In the genomic region with DNA sequence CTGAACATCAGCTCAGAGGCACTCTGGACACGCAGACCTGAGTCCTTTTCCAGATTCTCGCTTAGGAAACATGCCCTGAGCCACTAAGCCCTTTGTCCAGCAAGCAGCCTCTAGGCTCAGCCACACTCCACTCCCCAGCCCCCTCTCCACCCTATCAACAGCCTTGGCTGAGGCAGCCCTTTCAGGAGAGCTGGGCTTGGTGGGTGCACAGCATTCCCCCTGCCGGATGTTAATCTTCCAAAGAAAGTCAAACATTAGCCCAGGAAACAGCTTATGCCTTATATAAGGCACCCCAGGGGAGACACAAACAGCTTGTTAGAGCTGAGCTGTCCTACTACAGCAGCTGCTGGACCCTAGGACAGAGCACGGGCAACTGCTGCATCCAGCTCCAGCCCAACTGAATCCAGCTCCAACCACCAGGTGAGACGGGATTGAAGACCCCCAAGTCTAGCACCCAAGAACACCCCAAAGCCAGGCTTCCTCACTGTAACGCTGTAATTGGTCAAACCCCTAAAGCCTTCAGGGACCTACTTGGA, we compare ENCODE assay signal across 17 mouse cellular contexts. TPM values are rescaled to one million over a fixed set of nuclear protein-coding genes. Genes with fewer than 3 reads are reported as not detected.
DNase-seq lines count a peak whose midpoint lies in the region; ATAC-seq and TF ChIP-seq lines count a peak whose summit lies in the region.
"Had no signal": no experiment of that assay in that cellular context is flagged by ENCODE, and none has a peak within 500 bp of the region (broad histone marks: within the 10 kb centered on the region; RNA-seq: fewer than 3 reads in every experiment).

No protein-coding gene starts in this region.

- H3K27ac ChIP-seq in liver, postnatal 0 days (ENCODE audit: low read depth) = no peak overlapping the region
- peak overlapping the region; percentile 68 for H3K27ac ChIP-seq in bone marrow, adult 2 months (ENCODE audit: control insufficient read depth, insufficient read depth, low read depth, low read length, poor library complexity)
- H3K27ac ChIP-seq in kidney, embryonic 15.5 days = peak overlapping the region; percentile 74
- H3K27ac ChIP-seq in liver, embryonic 14.5 days = no peak overlapping the region
- H3K27ac ChIP-seq: embryonic facial prominence, embryonic 12.5 days; heart, embryonic 13.5 days; hindbrain, embryonic 14.5 days; midbrain, embryonic 15.5 days; neural tube, embryonic 13.5 days had no signal

- H3K4me1 ChIP-seq in liver, postnatal 0 days (ENCODE audit: insufficient read depth) = peaks cover 24% of the 10 kb centered on the region
- H3K4me1 ChIP-seq in bone marrow, adult 2 months (ENCODE audit: control insufficient read depth, insufficient read depth, low read length) = peaks cover 8% of the 10 kb centered on the region
- H3K4me1 ChIP-seq in kidney, embryonic 15.5 days = peaks cover 48% of the 10 kb centered on the region
- peaks cover 0 to 18% of the 10 kb centered on the region in 2 experiments; a peak in 3 of 4 replicates for H3K4me1 ChIP-seq in liver, embryonic 14.5 days (replicated peaks; ENCODE audit: control insufficient read depth in 2 of 2, insufficient read depth in 2 of 2, low read length in 1 of 2)
- H3K4me1 ChIP-seq: midbrain, embryonic 15.5 days had no signal

- no peaks in the 10 kb centered on the region for H3K36me3 ChIP-seq in liver, postnatal 0 days (replicated peaks; ENCODE audit: insufficient read depth, low read length)
- H3K36me3 ChIP-seq in kidney, embryonic 15.5 days = no peaks in the 10 kb centered on the region
- H3K36me3 ChIP-seq in liver, embryonic 14.5 days (replicated peaks; ENCODE audit: control insufficient read depth, insufficient read depth, low read depth) = no peaks in the 10 kb centered on the region
- H3K36me3 ChIP-seq: embryonic facial prominence, embryonic 12.5 days; heart, embryonic 13.5 days; midbrain, embryonic 15.5 days; neural tube, embryonic 13.5 days had no signal

- ATAC-seq in liver, postnatal 0 days = no peak
- ATAC-seq in kidney, embryonic 15.5 days (replicated peaks; ENCODE audit: low FRiP score) = peak; percentile 84
- ATAC-seq in liver, embryonic 14.5 days (ENCODE audit: insufficient read depth) = peak; percentile 45; the same call in 1 of the 2 replicates
- ATAC-seq: lung, postnatal 0 days; midbrain, embryonic 15.5 days had no signal

- H3K9ac ChIP-seq in liver, postnatal 0 days (replicated peaks) = no peak overlapping the region
- H3K9ac ChIP-seq in kidney, embryonic 15.5 days = no peak overlapping the region
- no peak overlapping the region for H3K9ac ChIP-seq in liver, embryonic 14.5 days (replicated peaks)
- H3K9ac ChIP-seq: embryonic facial prominence, embryonic 12.5 days; heart, embryonic 13.5 days; hindbrain, embryonic 14.5 days; midbrain, embryonic 15.5 days; neural tube, embryonic 13.5 days had no signal

- intact Hi-C loops in heart, postnatal 10 days (cut with DNase I) = no loop called here

- peak; percentile 13 for DNase-seq in liver
- DNase-seq in liver, postnatal 0 days = no peak
- DNase-seq in liver, embryonic 14.5 days (ENCODE audit: low read depth in 3 of 3, low spot score in 3 of 3) = no peak
- DNase-seq in adipocyte (ENCODE audit: low spot score) = no peak
- no peak for DNase-seq in heart, postnatal 10 days
- DNase-seq: cerebellum, postnatal 14 days; layer of hippocampus, adult 9-11 months had no signal

- no peak for TF ChIP-seq EP300 in liver, postnatal 0 days (IDR thresholded peaks at IDR 0.05; ENCODE audit: low read depth)
- no peak for TF ChIP-seq EP300 in liver, embryonic 14.5 days (IDR thresholded peaks at IDR 0.05; ENCODE audit: low read depth)

- no peak overlapping the region; the same call in 1 of the 2 replicates for H3K4me2 ChIP-seq in liver, postnatal 0 days (ENCODE audit: low read depth, low read length)
- H3K4me2 ChIP-seq in kidney, embryonic 15.5 days = peak overlapping the region; percentile 15; the same call in 1 of the 2 replicates
- H3K4me2 ChIP-seq in liver, embryonic 14.5 days (ENCODE audit: low read depth) = no peak overlapping the region
- H3K4me2 ChIP-seq: embryonic facial prominence, embryonic 12.5 days; heart, embryonic 13.5 days; hindbrain, embryonic 14.5 days; midbrain, embryonic 15.5 days; neural tube, embryonic 13.5 days had no signal

- no peaks in the 10 kb centered on the region for H3K9me3 ChIP-seq in liver, postnatal 0 days (ENCODE audit: low read length)
- no peaks in the 10 kb centered on the region for H3K9me3 ChIP-seq in kidney, embryonic 15.5 days (replicated peaks)
- H3K9me3 ChIP-seq in liver, embryonic 14.5 days (ENCODE audit: control insufficient read depth, low read length) = no peaks in the 10 kb centered on the region
- H3K9me3 ChIP-seq: embryonic facial prominence, embryonic 12.5 days; heart, embryonic 13.5 days; midbrain, embryonic 15.5 days; neural tube, embryonic 13.5 days had no signal

- TF ChIP-seq CTCF in liver, postnatal 0 days (IDR thresholded peaks at IDR 0.05; ENCODE audit: low read depth) = no peak
- TF ChIP-seq CTCF in bone marrow, adult 2 months (IDR thresholded peaks at IDR 0.05; ENCODE audit: control insufficient read depth, insufficient read depth, low read length) = no peak
- TF ChIP-seq CTCF in liver, embryonic 14.5 days (IDR thresholded peaks at IDR 0.05; ENCODE audit: low read depth) = no peak

- no peak for TF ChIP-seq POLR2A in bone marrow, adult 2 months (IDR thresholded peaks at IDR 0.05; ENCODE audit: borderline replicate concordance, control insufficient read depth, low read depth, low read length)

- no peaks in the 10 kb centered on the region for H3K27me3 ChIP-seq in liver, postnatal 0 days (ENCODE audit: insufficient read depth, low read length)
- H3K27me3 ChIP-seq in kidney, embryonic 15.5 days = no peaks in the 10 kb centered on the region
- no peaks in the 10 kb centered on the region for H3K27me3 ChIP-seq in liver, embryonic 14.5 days (ENCODE audit: control insufficient read depth, insufficient read depth, low read length)
- H3K27me3 ChIP-seq: embryonic facial prominence, embryonic 12.5 days; heart, embryonic 13.5 days; midbrain, embryonic 15.5 days; neural tube, embryonic 13.5 days had no signal

- WGBS in liver, postnatal 0 days (ENCODE audit: insufficient replicate concordance) = 48% methylated on average over 6 of the region's 6 CpGs
- 58% methylated on average over 6 of the region's 6 CpGs for WGBS in bone marrow, adult 2 months
- 72% methylated on average over 6 of the region's 6 CpGs for WGBS in kidney, embryonic 15.5 days
- WGBS in liver, embryonic 14.5 days (ENCODE audit: insufficient replicate concordance) = 47% methylated on average over 6 of the region's 6 CpGs

- H3K4me3 ChIP-seq in liver, postnatal 0 days (ENCODE audit: low read depth, low read length) = no peak overlapping the region
- no peak overlapping the region for H3K4me3 ChIP-seq in bone marrow, adult 2 months (replicated peaks; ENCODE audit: control insufficient read depth, low read depth, low read length)
- H3K4me3 ChIP-seq in kidney, embryonic 15.5 days (replicated peaks) = no peak overlapping the region
- H3K4me3 ChIP-seq in liver, embryonic 14.5 days (ENCODE audit: insufficient read depth in 1 of 2, low read depth in 2 of 2, low read length in 2 of 2) = no peak overlapping the region
- H3K4me3 ChIP-seq: embryonic facial prominence, embryonic 12.5 days; heart, embryonic 13.5 days; midbrain, embryonic 15.5 days; neural tube, embryonic 13.5 days had no signal

RNA-seq across cellular contexts. Expression of gene Slc22a8, which starts 1.9 kb away (rescaled TPM):
- polyA plus RNA-seq in liver, postnatal 0 days (2015; fragmentation: Nextera tagmentation; extraction: Ambion mirVana) = 0.27 TPM in 2 replicates
- polyA plus RNA-seq in bone marrow, adult 2 months (2011; ENCODE audit: insufficient read depth, insufficient read length, low replicate concordance, missing spikeins) = 0.29 and 1.5 TPM in 2 replicates
- polyA plus RNA-seq in kidney, embryonic 15.5 days (2015; fragmentation: Nextera tagmentation; extraction: Ambion mirVana) = 6.8 and 8.3 TPM in 2 replicates
- polyA plus RNA-seq in liver, embryonic 14.5 days (2012; rRNA removed) = 1.5 TPM in 2 replicates
- polyA plus RNA-seq in liver, embryonic 14.5 days (2014; fragmentation: Nextera tagmentation; extraction: Ambion mirVana) = 1.6 and 2.9 TPM in 2 replicates
- total RNA-seq in heart, postnatal 10 days (2021) = under 1 TPM in 1 of 2 experiments, not detected in 1; 0.07 TPM
- total RNA-seq: gastrocnemius, adult 8-10 months had no signal

RNA-seq across cellular contexts. Expression of gene Slc22a6, which starts 24.9 kb away (rescaled TPM):
- not detected in 2 replicates for polyA plus RNA-seq in liver, postnatal 0 days (2015; fragmentation: Nextera tagmentation; extraction: Ambion mirVana)
- polyA plus RNA-seq in bone marrow, adult 2 months (2011; ENCODE audit: insufficient read depth, insufficient read length, low replicate concordance, missing spikeins) = 0.75 TPM in 1 of 2 replicates, not detected in the other
- polyA plus RNA-seq in kidney, embryonic 15.5 days (2015; fragmentation: Nextera tagmentation; extraction: Ambion mirVana) = 21.6 and 26.5 TPM in 2 replicates
- 0.01 TPM in 1 of 2 replicates, not detected in the other for polyA plus RNA-seq in liver, embryonic 14.5 days (2012; rRNA removed)
- not detected in 2 replicates for polyA plus RNA-seq in liver, embryonic 14.5 days (2014; fragmentation: Nextera tagmentation; extraction: Ambion mirVana)
- total RNA-seq in heart, postnatal 10 days (2021) = not detected
- total RNA-seq: gastrocnemius, adult 8-10 months had no signal
- polyA plus RNA-seq: CD4-positive, CD25-positive, alpha-beta regulatory T cell, adult 4 months; heart, embryonic 13.5 days; lung, postnatal 0 days had no signal

Comparison
In these comparisons a context has a peak if more than half of its experiments do, and no peak if none do; other contexts are left out.
1. H3K27ac ChIP-seq: peak in bone marrow, adult 2 months (single experiment) and kidney, embryonic 15.5 days (single experiment); none in liver, postnatal 0 days (single experiment) and liver, embryonic 14.5 days (single experiment).
2. RNA of gene Slc22a6, which starts 24.9 kb away (polyA plus RNA-seq): 21.6 to 26.5 TPM in kidney, embryonic 15.5 days; 0.75 TPM in bone marrow, adult 2 months, 0.01 TPM in liver, embryonic 14.5 days and not detected in liver, postnatal 0 days; every median in the first group is over 10 times any median in the second.